Mouse (Mus musculus) kidney, postnatal 14 days (tissue): ENCODE results near the gene Cers2.
"Not testable (repeated sequence)": the region's sequence is repeated elsewhere in the genome, so short reads cannot be mapped to it uniquely, and the experiment has no call there.

ENCODE experiments used
- DNase-seq: peaks from one replicate; pipeline ENCODE4 v3.0.0; 2022; ENCODE audit warnings: mixed read lengths

Cers2 gene

DNA sequence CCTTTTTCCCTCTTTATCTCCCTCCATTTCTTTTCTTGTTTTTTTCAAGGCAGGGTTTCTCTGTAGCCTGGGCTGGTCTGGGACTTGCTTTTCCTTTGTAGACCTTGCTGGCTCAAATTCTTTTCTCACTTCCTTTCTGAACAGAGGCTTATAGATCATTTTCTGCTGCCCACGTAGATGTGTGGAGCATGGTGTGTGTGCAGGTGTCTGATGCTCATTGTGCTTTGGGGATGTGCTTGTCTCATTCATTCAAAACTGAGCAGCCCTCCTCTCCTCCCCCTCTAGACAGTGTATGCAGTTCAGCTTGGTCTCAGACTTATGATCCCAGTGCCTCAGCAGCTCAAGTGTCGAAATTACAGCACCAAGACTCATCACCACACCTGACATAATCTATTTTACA lies 4.5 kb downstream of the Cers2 start:
- DNase-seq: no peak

DNA sequence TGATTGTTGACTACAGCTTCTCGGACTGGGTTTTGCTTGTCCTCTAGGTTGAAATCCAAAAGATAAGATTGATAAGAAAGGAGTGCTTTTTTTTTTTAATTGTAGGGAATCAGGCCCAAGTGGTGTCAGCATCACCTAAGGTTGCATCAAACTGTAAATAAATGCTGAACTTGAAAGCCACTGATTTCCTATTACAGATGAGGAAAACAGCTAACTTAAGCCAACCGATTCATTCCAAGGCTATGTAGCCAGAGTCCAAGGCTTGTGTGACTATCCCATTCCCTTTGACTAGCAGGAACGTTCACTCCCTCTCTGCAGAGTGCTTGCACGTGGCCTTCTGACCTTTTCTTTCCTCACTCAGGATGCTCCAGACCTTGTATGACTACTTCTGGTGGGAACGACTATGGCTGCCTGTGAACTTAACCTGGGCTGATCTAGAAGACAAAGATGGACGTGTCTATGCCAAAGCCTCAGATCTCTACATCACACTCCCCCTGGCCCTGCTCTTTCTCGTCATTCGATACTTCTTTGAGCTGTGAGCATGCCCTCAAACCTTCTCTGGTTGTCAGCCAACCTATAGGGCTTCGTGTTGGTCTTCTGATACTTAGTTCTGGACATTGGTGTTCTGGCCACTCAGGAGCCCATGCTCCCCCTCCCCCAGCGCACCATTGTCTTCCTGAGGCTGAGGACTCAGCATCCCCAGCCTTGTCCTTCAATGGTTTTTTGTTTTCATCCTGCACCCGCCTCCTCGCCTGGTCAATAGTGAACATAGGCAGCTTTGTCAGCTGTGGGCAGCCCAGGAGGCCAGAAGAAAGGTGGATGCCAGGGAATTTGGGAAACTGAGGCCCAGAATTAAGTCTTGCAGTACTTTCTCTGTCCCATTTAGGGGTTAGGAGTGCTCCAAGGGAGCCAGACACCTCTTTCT lies 5.4 kb downstream of the Cers2 start:
- DNase-seq: no peak

DNA sequence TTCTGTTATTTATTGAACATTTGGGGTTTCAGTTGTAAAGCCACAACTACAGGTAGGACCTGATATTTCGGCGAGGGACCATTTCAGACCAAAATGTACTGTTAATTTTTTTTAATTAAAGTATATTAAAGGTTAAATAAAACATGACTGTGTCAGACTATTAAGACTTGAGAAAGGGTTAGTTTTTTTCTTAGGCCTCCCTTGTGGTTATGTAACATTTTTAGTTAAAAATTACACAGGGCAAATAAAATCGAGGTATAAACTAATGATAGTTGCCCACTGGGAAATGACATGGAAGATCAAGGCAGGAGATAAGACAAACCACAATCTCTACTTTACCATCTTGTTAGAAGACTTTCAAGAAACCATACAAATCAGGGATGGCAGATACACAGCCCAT lies 8.8 kb downstream of the Cers2 start:
- DNase-seq: no peak

DNA sequence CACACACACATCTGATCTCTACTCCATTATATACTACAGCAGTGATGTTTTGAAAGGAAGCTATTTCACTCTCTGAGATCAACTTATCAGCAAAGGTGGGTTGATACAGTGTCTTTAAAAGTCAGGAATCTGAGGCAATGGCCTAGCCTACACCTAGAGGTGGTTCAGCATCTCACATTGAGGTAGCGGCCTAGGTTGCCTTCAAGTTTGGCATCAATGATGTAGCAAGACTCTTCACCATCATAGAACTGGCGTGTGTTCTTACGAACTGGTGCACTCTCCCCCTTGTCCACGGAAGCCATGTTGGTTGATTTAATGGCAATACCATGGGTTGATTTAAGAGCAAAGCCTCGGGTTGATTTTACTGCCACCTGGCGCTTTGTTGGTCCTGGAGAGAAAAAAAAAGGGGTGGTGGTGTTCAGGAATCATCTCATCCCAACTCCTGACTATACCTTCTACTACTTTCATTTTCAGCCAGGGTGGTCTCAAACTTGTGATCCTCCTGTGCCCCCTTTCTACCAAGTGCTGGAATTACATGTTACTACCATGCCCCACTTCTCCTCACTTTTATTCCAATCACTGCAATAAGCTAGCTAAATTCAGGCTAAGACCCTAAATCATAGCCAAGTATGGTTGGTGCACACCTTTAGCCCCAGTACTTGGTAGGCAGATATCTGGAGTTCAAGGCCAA lies 10.0 kb downstream of the Cers2 start:
- DNase-seq: no peak

DNA sequence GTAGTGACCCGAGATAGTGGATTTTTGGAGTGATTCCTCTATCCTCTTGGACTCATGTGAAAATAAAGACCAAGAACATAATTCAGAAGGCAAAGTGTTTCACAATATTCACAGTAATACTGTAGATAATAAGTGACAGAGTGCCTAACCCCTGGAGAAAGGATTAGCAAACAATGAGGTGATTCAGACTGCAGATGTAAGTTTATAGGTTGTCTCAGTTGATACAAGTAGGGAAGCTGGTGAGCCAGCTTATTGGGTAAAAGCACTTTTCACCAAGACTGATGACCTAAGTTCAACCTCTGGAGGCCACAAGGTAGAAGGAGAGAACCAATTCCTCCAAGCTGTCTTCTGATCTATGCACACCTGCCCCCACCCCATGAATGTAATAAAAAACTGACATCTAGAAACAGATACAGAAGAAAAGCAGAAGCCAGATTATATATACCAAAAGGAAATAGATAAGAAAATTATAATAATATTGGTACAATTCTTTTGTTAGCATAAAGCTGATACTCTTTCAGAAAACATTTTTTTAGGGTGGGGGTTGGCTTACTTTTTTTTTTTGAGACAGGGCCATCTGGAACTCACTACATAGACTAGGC lies 14.3 kb downstream of the Cers2 start:
- DNase-seq: no peak

DNA sequence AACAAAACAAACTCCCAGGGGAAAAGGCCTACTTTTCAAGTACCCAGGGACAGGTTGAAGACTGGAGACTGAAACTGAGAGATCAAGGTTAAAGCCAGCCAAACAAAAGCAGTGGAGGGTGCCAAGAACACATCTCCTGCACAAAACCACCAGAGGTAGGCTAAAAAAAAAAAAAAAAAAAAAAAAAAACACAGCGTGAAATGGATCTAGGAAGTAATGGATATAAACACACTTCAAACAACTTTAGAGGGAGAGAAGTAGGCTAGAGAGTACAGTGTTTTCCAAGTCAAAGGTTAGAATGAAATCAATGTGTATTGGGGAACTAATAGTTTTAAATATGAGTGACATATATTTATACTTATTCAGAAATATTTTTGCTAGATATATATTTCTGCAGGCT lies 16.9 kb downstream of the Cers2 start:
- DNase-seq: no peak

DNA sequence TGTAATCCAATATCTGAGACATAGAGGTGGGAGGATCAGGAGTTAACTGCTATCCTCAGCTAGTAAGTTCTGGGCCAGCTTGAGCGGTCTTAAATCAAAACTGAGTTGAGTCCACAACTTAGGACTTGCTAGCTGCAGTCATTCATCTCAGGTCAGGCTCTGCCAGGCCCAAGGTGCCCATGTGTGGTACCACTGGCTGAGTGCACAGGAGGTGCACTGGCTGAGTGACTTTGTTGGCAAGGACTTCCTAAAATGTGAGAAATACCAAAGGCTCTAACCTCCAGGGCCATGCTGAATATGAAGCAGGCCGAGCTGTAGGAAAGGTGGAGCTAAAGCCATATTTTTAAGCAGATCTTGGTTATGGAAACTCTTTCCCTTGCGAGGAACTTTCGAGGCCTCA lies 22.8 kb downstream of the Cers2 start:
- DNase-seq: no peak

DNA sequence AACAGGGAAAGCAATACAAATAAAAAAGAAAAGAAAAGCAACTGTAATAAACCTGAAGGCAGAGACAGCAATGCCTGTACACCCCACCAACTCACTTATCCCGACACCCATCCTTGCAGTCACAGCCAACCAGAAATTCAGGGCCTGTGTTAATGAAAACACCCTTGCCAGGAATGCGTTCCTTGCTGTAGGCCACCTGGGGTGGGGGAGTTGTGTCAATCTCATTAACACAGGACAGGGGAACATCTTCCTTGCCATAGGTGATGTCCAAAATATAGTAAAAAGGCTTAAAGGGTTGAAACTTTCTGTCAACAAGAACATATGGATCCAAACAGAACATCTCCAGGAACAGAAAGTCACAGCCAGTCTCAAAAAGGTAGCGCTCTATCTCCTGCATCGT lies 23.7 kb downstream of the Cers2 start:
- DNase-seq: no peak

DNA sequence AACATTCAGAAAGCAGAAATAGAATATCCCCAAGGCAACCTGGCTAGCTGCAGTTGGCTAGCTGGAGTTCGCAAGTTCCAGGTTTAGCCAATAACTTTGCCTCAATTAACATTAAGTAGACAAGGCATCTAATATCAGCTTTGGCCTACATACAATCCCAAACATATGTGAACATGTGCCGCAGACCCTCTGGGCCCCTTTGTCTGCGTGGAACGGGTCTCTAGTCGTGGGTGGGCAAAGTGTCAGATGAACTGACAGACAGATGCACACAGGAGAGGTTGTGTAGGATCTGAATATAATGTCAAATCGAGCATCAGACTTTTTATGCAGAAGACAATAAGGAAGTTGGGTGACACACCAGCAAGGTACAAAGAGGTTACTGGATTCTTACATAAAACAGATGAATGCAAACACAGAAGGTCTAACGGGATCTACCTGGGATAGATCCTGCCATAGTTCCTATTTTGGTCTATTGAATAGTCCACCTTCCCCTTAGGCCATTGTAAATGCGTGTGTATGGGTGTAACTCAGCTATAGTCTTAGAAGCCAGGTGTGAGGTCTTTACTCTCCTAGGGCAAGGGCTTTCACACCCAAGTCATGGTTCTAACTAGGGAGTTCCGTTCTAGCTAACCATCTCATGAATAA lies 28.9 kb downstream of the Cers2 start:
- DNase-seq: not testable (repeated sequence)

DNA sequence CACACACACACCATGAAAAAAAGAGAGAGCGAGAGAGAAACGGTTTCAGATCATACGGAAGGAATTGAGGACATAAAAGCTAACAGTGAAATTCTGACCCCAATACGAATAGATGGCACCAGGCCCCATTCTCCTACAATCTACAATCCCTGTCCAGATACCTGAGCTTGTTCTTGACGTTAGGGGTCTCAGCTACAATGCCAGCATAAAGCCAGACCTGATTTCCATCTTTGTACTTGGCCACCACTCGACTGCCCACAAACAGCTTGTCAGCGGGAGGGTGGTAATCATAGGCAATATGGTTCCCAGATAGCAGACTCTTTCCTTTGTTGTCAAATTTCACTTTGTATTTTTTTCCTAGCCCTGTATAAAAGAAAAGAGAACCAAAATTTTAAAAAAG lies 31.9 kb downstream of the Cers2 start:
- DNase-seq: no peak

DNA sequence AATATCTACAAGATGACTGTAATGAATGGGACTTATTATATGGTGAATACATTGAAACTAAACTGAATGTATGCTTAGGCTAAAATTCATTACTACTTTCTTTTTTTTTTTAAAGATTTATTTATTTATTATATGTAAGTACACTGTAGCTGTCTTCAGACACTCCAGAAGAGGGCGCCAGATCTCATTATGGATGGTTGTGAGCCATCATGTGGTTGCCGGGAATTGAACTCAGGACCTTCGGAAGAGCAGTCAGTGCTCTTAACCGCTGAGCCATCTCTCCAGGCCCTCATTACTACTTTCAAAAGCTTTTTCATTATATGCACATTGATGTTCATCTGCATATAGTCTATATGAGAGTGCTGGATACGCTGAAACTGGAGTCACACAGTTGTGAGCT lies 33.8 kb downstream of the Cers2 start:
- DNase-seq: not testable (repeated sequence)

DNA sequence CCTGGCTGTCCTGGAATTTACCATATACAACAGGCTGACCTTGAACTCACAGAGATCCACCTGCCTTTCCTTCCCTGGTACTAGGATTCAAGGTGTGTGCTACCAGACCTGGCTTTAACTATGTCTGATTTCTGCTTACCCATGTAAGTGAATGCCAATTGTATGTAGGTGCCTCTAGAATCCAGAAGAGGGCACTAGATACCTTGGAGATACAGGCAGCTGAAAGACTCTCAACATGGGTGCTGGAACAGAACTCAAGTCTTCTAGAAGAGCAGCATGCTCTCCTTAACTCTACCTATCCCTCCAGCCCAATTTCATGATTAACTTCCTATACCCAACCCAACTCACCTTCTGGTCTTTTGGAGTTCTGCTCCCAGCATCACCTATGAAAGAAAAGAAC lies 34.9 kb downstream of the Cers2 start:
- DNase-seq: peak; percentile 50

DNA sequence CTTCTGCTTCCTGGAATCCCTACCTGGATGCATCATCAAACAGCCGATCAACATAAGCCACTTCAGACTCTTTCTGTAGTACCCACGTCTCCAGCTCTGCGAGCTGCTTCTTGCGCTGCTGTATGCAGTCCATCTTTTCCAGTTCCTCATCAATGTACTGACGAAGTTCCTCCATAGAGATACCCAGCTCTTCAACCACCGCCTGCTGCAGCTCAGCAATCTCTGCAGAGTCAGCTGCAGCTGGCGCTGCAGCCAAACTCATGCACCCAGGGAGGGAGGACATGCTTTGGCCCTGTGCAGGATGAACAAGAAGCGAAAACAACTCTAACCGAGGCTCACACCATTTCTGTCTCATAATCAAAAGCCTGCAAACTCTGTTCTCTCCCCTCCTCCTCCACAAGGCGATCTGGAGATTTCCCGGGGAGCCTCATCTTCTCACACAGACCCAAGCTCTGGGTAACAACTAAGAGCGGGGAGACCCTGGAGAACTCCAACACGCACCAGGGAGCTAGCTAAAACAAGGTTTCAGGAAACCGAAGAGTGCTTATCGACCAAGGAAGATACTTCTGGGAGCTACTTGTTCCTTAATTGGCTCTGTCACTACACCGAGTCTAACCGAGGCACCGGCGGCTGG lies 41.4 kb downstream of the Cers2 start:
- not testable (repeated sequence) for DNase-seq

DNA sequence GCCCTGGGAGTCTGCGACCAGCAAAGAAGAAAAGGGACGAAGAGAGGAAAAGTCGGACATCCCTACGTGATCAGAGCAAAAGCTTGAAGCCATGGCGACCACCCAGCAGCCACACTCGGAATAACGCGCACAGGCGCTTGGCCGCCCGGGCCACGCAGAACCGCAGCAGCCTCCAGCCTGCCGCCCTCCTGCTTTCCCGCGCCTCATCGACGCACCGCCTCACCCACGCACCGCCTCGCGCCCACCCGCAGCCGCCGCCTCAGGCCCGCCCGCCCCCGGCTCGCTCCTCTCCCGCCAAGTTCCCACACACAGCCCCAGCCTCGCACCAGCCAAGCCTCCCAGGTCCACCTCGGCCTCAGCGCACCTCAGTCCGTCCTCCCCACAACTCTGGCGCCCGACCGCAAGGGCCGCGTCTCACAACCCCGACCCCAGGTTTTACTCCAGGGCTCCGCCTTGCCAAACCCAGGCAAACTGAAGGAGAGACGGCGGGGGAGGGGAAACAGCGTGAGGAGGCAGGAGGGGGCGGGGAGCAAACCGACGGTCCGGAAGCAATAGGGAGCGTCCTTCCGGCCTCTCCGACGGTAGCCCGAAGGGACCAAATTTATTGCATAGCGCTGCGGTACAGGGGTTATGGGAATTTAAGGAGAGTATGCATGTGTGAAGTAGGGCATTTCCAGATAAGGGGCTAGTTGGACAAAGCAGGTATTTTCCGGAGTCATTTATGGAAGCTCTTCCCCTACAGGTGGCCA lies 42.3 kb downstream of the Cers2 start, which contains the start of gene Setdb1:
TSS of gene Setdb1 (minus strand) at position 502 of the 749 bp plus-strand sequence.
- peak; percentile 96 for DNase-seq

DNA sequence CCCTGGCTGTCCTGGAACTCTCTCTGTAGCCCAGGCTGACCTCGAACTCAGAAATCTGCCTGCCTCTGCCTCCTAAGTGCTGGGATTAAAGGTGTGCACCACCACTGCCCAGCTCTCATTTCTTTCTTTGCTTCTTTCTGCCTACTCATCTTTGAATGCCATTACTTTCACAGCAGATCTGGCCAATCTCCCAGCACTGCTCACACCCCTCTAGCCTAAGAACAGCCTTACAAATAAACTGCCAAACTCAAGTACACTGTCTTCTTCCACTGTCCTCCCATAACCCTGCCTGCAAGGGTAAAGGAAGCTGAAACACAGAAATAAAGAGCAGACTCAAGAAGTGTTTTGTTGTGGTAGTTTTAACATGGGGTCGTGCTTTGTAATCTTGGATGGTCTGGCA lies 43.2 kb downstream of the Cers2 start:
- no peak for DNase-seq

DNA sequence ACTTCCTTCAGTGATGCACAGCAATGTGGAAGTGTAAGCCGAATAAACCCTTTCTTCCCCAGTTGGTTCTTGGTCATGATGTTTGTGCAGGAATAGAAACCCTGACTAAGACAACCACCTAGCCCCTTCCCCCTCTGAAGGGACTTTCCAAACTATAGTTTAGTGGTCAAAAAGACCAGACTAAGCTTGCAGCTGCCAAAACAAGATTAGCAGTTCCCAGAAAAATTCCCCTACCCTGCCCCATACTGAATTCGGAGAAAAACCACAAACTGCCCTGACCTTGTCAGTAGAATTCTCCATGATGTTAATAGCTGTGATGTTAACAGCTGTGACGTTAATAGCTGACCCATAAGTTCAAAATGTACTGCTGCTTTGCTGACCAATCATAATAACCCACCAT lies 45.7 kb downstream of the Cers2 start:
- not testable (repeated sequence) for DNase-seq

DNA sequence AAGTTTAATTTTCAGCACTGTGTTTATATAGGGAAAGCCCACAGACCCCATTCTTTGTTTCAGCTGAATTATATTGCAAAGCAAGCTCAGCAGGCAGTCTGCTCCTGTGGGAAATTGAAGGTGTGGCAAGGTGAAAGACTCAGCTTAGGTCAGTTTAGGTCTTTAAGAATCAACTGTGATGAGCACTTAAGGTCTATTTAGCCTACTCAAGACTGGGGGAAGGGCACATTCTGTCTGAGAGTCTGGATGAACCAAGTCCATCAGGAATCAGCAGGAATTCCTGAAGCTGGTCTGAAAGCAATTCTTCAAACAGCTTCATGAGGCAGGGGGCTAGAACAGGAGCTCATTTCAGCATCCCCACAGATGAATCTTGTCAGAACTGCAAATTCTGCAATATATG lies 55.5 kb downstream of the Cers2 start:
- no peak for DNase-seq
